Mouse (Mus musculus) urinary bladder, postnatal 4 days (tissue): ENCODE results near the gene Cdkn1a.
"Not testable (repeated sequence)": the region's sequence is repeated elsewhere in the genome, so short reads cannot be mapped to it uniquely, and the experiment has no call there.

ENCODE experiments used
- DNase-seq, 2 experiments: peaks; one replicate each; pipeline ENCODE4 v3.0.0; 2021 to 2022; ENCODE audit warnings: low spot score in 2 of 2

Gene Cdkn1a

DNA sequence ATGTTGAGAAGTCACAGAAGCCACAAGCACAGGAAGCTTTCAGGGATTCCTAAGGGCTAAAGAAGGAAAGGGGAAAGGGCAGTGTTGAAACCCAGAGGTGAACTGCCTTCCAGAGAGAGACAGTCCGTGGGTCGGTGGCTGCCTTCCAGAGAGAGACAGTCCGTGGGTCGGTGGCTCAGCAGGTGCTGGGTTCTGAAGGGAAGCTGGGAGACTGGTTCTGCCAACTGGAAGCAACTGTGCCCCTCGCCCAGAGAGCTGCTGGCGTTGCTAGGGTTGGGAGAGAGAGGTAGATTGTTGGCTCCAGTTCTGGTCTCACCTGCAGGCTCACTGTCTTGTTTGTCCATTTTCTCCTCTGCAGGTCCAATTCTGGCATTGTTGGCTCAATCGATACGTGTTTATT is 32.3 kb upstream of the Cdkn1a start:
- no peak for DNase-seq

DNA sequence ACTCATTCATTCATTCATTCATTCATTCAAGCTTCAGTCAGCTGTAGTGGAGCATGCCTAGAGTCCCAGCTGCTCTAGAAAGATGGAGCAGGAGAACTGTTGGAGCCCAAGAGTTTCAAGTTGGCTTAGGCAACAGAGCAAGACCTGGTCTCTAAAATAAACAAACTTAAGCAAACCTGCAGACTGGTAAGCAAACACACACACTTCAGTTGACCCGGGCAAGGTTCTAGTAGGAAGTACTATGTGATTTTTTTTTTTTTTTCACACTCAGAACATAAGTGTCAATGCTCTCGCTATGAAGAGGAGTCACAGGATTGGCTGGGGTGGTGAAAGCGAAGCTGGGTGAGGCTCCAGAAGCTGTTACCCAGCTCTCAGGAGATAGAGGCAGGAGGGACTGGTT is 31.2 kb upstream of the Cdkn1a start:
- DNase-seq, result no peak

DNA sequence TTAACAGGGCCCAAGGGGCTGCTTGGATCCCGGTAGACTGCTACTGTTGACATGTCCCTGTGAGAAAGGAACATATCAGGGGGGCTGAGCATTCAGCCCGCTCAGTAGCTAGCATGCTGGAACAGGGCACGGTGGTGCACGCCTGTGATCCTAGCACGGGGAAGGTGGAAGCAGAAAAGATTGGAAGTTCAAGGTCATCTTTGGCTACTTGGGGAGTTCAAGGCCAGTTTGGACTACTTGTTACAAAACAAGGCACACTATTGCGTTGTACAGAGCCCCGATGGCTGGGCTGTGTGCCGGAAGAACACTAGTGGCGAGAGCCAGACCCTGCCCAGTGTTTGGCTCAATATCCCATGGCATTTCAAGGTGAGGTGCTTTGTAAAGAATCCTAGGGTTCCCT is 29.8 kb upstream of the Cdkn1a start:
- DNase-seq, result no peak

DNA sequence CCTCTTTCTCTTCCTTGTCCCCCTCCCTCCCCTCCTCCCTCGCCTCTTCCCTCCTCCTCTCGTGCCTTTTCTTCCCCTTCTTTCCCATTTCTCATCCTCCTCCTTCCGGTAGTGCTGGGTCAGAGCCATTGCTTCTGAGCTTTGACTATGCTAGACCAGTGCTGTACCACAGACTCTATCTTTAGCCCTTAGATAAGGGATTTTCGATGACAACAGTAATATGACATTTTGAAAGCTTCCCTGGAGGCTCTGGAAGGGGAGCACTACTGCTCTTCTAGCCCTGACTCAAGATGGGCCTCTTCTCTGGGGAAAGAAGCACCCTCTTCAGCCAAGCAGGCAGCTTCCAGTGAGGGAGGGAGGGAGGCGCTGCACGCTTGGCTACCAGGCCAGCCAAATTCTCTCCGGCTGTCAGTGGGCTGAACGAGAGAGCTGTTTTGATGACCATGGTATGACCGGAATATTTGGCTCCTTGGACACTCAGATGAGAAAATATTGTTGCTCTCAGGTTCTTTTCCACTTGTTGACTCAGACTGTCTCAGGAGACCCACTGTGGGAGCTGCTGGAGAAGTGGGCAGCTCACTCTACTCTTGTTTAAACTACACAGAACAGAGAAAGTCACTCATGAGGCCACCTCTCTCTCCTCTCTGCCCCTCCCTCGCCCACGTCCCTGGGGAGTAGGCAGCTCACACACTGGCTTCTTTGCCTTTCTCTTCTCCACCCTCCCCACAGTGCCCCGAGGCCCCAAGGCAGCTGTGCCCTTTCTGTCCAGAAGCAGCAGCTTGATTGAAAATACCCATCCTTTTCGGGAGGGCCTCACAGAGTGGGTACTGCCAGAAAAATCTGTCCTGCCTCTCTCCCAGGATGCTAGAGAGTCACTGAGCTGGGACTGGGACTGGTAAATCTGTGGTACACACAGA is 28.4 kb upstream of the Cdkn1a start:
- no peak for DNase-seq

DNA sequence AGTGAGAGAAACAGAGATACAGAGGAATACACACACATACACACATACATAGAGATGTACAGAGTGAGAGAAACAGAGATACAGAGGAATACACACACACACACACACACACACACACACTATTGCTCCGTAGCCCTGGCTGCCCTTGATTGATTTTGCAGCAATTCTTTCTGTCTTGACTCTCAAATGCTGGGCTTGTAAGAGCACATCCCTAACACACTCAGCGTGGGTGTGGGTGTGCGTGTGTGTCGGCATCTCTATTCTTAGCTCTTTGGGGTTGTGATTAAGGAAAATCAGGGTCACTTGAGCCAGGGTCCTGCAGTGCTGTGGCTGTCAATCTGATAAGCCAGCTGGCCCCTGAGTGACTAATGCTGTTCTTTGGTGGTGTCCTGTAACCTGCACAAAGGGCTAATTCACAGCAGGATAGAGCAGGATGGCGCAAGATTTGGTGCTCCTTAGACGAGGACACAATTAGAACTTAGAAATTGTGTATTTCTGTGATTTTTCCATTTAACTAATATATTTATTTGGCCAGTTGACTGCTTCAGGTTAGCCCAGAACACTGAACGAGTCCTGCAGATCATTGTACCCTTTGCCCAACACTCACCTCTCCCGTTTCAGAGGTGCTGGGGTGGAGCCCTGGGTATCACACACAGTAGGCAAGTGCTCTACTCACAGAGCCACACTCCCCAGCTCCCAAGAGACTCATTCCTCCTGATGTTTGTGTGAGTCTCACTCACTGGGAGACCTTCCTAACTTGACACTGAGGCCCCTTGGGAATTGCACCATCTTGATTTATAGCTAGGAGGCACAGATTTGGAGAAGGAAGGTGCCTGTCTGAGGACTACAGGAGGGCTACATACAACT is 27.4 kb upstream of the Cdkn1a start:
- no peak for DNase-seq

DNA sequence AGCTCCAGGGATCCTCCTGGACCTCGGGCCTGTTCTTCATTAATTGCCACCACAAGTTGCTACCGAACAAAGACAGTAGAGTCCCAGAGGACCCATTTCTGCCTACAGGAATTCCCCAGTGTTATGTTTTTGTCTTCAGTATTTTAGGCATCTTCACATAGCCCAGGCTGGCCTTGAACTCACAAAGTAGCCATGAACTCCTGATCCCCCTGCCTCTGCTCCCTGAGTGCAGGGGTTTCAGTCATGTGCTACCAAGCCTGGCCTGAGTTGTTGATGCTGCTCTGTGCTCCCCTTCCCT is 26.8 kb upstream of the Cdkn1a start:
- DNase-seq, result no peak

DNA sequence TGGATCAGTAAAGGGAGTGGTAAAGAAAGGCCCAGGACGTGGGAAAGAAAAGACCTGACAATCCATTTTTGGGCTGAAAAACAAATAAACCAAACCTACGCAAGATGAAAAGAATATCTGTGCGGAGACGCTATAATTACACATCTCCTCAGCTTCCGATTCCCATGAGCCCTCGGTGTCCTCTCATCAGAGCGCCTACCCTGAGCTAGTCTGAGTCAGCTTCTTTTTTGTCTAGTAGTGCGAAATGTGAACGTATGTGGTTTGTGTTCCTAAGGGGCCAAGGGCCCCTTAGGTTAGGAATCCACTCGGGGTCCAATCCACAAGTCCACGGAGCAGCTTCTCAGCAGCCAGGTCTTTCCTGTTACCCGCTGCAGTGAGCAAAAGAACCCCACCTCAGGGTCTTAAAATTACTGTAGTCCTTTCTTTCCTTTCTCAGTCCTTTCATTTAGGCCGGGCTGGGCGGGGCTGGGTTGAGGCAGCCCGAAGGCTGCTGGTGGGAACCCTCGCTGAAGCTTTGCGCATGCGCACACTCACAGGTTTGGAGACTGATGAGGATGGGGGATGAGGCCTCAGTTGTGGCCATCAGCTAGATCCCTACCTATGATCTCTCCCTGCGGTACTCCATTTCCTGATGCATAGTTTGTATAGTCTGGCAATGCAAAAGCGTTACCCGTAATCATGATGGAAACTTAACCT is 25.4 kb upstream of the Cdkn1a start:
- no peak for DNase-seq

DNA sequence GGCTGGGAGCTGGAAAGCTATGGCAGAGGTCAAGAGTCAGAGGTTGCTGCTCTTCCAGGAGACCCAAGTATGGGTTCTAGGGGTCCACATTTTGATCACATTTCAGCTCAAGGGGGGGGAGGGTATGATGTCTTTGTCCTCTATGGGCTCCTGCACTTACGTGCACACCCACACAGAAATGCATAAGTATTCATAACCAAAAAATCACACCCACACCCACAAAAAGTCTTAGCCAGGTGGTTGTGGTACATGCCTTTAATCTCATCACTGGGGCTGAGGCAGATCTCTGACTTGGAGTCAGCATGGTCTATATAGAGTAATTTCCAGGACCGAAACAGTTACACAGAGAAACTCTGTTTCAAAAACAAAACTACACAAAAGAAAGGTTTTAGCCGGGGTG is 24.8 kb upstream of the Cdkn1a start:
- no peak for DNase-seq

DNA sequence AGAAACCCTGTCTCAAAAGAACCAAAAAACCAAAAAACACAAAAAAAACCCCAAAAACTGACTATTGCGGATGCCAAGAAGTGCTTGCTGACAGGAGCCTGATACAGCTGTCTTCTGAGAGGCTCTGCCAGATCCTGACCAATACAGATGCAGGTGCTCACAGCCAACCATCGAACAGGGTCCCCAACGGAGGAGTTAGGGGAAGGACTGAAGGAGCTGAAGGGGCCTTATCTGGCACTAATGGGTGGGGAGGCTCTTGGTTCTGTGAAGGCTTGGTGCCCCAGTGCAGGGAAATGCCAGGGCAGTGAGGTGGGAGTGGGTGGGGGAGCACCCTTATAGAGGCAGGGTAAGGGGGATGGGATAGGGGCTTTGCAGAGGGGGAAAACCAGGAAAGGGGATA is 23.4 kb upstream of the Cdkn1a start:
- DNase-seq, result not testable (repeated sequence)

DNA sequence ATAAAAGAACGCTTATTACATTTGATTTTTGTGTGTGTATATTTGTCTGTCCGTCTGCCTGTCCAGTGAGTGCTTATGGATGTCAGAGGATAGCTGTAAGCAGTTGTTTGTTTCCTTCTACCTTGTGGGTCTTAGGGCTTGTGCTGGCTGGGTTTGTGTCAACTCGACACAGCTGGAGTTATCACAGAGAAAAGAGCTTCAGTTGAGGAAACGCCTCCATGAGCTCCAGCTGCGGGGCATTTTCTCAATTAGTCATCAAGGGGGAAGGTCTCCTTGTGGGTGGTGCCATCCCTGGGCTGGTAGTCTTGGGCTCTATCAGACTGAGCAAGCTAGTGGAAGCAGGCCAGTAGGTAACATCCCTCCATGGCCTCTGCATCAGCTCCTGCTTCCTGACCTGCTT is 22.9 kb upstream of the Cdkn1a start:
- no peak for DNase-seq

DNA sequence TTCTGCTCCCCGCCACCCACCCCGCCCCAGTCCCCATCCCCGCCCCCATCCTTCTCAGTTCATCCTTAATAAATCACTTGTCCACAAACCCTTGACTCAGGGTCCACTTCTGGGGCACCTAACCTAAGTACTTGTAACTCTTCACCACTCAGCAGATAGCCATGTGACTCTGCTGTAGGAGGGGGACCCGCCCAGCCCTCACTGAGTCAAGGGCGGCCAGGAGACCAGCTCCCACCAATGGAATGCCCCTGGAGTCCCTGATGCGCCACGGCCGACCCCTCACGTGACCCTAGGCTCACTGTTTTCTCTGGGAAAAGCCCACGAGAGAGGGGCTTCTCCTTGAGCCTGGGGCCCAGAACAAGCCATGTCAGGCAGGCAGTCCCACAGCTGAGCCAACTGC is 21.7 kb upstream of the Cdkn1a start:
- no peak for DNase-seq

DNA sequence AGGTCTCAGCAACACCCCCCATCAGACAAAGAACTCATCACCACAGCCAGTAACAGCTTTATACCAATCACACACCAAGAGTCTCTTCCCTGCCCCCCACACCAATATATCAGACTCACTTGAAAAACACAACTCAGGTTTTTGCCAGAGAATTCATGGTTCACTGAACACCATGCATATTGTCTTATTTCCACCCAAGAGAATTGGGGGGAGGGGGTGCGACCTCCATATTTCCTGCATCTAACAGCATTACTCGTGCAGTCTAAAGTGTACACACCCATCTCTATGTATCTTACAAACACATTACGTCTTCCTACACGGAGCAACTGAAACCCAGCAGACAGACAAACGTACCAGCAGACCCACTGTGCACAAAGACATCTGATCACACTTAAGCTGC is 19.0 kb upstream of the Cdkn1a start:
- no peak for DNase-seq

DNA sequence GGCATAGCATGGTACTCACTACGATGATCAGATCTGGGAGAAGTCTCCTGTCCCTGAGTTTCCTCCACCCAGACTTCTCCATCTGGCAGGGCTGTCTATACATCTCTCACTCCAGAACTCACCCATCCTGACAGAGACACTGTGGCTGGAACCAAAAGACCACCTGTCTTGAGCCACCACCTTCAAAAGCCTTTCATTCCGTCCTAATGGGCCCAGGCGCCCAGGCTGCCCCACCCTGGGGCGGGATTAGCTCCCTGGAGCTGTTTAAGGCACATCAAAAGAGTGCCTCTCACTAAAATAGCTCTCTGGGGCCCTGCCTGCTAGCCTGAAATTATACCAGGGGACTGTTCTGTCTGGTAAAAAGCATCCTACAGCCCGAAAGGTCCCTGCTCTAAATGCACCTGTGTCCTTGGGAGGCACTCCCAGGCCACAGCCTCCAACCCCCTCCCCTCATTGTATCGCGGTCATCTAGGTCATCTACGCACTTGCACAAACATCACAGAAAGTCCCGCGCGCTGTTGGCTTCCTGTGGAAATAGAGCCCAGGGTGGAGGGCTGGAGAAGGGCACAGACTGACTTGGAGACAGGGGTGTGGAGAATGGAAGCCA is 18.0 kb upstream of the Cdkn1a start:
- DNase-seq, result no peak

DNA sequence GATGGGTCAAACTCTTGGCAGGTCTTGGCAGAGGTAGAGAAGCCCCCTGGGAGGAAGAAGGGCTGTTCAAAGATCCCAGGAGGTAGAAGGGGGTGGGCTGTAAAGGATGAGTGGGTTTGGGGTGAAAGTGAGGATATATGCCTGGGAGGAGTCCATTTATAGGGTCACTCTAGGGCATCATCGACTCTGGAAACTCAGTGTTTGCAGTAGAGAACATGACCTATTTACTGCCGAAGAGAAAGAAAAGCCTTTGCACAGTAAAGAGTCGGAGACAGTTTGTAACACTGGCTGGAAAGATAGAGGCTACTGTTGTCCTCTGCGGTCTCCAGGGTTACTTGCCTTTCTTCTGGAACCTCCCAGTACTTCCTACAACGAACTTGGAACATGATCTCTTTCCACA is 17.5 kb upstream of the Cdkn1a start:
- DNase-seq, result no peak

DNA sequence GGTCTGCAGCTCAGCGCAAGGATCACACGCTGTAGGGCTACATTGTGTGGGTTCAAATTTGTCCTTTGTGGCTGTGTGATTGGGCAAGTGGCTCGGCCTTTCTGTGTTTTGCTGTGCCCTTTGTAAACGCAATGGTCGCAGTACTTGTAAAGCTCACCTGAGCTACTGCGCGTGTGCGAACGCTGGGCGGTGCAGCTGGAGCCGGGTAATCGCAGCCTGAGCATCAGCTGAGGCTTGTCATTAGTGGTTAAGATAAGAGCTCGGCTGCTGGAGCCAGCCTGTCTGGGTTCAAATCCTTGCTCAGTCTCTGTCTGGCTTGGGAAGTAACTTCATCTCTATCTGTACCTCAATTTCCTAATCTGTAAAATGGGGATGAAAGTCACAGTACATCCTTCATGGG is 16.7 kb upstream of the Cdkn1a start:
- DNase-seq, result no peak

DNA sequence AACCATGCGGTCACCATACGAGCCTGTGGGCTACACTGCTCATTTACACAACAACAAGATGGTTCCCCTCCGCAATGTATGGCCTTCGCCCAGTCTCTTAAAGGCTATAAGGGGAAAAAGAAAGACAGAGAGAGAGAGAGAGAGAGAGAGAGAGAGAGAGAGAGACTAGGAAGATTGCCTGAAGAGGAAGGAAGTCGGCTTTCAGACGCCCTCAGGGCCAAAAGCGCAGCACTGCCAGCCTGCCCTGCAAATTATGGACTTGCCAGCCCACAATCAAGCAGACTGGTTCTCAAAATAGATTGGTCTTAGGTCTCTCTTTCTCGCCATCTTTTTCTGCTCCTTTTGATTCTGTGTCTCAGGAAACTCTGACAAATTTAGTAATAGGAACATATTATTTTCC is 14.5 kb upstream of the Cdkn1a start:
- DNase-seq, result no peak

DNA sequence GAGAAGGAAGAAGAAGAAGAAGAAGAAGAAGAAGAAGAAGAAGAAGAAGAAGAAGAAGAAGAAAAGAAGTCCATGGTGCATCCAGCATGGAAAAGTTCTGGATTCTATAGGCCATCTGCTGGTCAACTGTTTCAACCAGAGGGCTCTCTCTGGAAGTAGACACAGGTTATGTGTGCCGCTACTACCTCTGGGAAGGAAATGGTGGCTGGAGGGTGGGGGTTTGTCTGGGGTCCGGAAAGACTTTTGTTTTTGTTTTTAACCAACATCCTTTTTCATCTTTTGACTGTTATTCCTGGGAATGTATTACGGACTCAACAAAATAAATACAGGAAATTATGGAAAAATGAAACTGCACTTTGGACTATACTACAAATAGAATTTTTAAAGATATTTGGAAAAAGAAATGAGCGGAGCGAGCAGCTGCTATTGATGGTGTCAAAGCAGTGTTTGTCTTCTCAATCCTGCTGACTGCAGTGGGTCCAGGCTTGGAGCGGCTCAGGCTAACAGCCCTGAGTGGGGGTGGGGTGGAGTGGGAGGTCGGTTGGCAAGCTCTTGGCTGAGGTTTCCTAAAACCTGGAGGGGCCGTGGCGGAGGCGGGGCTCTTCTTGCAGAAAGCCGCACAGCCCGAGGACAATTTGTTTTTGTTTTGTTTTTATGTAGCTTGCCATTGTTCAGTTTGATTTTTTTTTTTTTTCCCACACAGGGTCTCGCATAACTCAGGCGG is 12.8 kb upstream of the Cdkn1a start:
- no peak for DNase-seq

DNA sequence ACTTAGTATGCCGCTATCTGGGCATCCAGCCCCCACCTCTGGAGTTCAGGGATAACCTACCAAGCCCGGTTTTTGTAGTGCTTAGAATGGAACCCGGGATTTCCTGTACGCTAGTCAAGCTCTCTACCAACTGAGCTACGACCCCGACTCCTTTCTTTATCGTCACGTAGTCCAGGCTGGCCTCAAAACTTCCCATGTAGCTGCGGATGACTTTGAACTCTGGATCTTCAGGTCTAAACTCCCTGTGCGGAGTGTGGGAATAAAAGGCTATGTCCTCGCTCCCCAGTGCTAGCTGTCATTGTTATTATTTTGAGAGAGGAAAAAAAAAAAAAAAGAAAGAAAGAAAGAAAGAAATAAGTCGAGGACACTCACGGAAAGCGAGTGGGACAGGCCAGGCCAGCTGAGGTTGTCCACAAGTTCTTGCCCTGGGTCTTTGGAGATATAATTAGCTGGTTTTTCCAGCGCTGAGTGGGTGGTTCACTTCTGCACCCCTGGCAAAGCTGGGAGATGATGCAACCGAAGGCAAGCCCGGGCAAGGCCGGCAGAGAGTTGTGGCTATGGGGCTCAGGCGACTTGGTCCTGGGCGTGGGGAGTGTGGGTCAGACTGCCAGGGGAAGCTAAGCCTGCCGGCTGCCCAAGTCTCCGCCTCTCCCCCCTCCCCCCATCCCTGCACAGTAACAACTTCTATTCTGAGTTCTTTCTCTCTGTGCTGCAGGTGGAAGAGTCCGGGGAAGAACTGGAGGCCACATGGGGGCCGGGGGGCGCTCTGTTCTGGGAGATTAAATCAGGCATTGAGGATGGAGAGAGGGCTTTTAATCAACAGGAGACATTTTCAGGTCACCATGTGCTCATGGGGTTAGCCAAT is 12.0 kb upstream of the Cdkn1a start:
- peak in 1 of 2 experiments; percentile 75 for DNase-seq

DNA sequence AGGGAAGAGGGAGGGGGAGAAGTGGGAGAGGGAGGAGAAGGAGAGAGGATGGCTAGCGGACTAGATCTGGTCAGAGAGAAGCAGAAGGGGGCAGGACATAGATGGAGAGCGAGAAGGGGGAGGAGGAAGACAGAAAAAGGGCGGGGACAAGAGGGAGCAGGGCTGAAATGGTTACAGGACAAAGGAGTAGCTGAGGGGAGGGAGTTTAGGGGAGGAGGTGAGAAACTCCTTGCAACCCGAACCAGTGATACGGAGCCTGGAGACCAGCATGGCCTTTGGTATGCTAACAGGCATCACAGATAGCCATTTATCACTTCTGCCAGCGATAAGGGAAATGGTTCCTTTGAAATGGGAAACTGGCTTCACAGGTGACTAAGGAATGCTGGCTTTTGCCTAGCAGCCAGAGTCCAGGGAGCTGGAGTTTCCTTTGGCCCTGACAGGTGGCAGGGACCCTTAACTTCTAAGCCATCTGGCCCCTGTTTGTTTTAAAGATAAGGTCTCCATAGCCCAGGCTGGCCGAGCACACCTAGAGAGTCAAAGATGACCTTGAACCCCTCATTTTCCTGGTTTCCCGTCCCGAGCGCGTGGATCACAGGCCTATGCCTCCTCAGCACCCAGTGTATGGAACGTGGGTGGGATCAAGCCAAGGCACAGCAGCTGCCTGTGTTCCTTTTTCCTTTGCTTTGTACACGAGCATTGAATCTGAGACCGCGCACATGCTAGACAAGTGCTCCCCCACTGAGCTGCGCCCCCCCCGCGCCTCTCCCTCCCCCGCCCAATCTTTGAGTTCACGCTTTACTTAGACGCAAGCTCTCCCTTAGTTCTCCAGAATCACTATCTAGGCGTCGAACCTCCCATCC is 9.8 kb upstream of the Cdkn1a start:
- no peak for DNase-seq
